Mouse (Mus musculus): Measurements from ENCODE around the gene Ddhd1. TPM values are rescaled to one million over a fixed set of nuclear protein-coding genes. Genes with fewer than 3 reads are reported as not detected.

The Ddhd1 gene
- total RNA-seq, 4 experiments from 2014 or later, result 81.4 to 86.2 (median 83.9) TPM

Small RNA genes within 50 kb of the gene (microRNA-seq; reads per million reads assigned to microRNA genes)
- gene Mir5131, result 0.64 to 2.5 reads per million in 2 experiments

Other genes with a start within 250 kb of the Ddhd1 start
- 100 to 1,000 TPM in 3 of 4 experiments, 10 to 100 TPM in 1; 94.1 to 107 (median 101) TPM for gene Fermt2, start 128.0 kb downstream of the Ddhd1 start, total RNA-seq (2022)

All from layer of hippocampus, adult 8-10 months (tissue).